Mouse (Mus musculus): Measurements from ENCODE around the gene Bsph2.

The Bsph2 gene

GRCm38 (mm10) chr7:13570967-13571366 lies at the start of gene Bsph2:
Gene Bsph2, minus strand, starts transcription at chr7:13571067.
- DNase-seq = no peak

DNA sequence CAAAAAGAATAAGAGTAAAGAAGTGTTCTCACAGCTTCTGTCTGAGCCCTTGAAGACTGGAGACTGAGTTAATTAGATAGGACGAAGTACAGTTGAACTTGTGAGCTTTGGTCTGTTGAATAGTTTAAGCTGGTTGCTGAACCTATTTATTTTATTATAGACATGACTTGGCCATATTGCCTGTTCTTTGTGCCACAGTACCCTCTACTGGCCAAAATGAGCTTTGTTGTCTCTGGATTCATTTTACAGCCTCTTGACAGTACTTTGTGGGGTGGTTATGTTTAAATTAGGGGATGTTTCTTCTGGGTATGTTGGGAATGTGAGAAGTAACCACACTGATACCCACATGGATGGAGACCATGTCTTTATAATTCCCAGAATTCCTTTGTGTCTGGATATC lies 59.3 kb downstream of the Bsph2 start:
- peak; percentile 2 to 20 for DNase-seq

All from B cell, adult 2 months (primary cell).